Comparison of ENCODE assay signal across 10 mouse cellular contexts in genomic region chr1:185438841-185439580, GRCm38 (mm10). TPM values are rescaled to one million over a fixed set of nuclear protein-coding genes. Genes with fewer than 3 reads are reported as not detected.
DNase-seq lines count a peak whose midpoint lies in the region; ATAC-seq lines count a peak whose summit lies in the region.
"Had no signal": no experiment of that assay in that cellular context is flagged by ENCODE, and none has a peak within 500 bp of the region (broad histone marks: within the 10 kb centered on the region; RNA-seq: fewer than 3 reads in every experiment).

No protein-coding gene starts in this region.

- H3K36me3 ChIP-seq in midbrain, embryonic 14.5 days (ENCODE audit: control insufficient read depth, insufficient read depth, low read length), result no peaks in the 10 kb centered on the region
- H3K36me3 ChIP-seq in midbrain, embryonic 10.5 days, result no peaks in the 10 kb centered on the region
- H3K36me3 ChIP-seq: neural tube, embryonic 12.5 days had no signal

- no peak for ATAC-seq in midbrain, embryonic 14.5 days (ENCODE audit: low FRiP score, low TSS enrichment)

- no peaks in the 10 kb centered on the region for H3K27me3 ChIP-seq in midbrain, embryonic 14.5 days (ENCODE audit: control insufficient read depth, insufficient read depth, low read length)
- no peaks in the 10 kb centered on the region for H3K27me3 ChIP-seq in midbrain, embryonic 10.5 days (ENCODE audit: low read depth, poor library complexity, severe bottlenecking)
- H3K27me3 ChIP-seq: neural tube, embryonic 12.5 days had no signal

- H3K4me3 ChIP-seq in midbrain, embryonic 14.5 days (replicated peaks; ENCODE audit: low read depth, low read length), result no peak overlapping the region
- H3K4me3 ChIP-seq in midbrain, embryonic 10.5 days, result no peak overlapping the region
- H3K4me3 ChIP-seq: neural tube, embryonic 12.5 days had no signal

- H3K9me3 ChIP-seq in midbrain, embryonic 14.5 days (ENCODE audit: control insufficient read depth, low read length), result no peaks in the 10 kb centered on the region
- no peaks in the 10 kb centered on the region for H3K9me3 ChIP-seq in midbrain, embryonic 10.5 days (replicated peaks)
- H3K9me3 ChIP-seq: neural tube, embryonic 12.5 days had no signal

- 70% methylated on average over 9 of the region's 9 CpGs for WGBS in midbrain, embryonic 14.5 days
- 81% methylated on average over 9 of the region's 9 CpGs for WGBS in midbrain, embryonic 10.5 days

- no peaks in the 10 kb centered on the region for H3K4me1 ChIP-seq in midbrain, embryonic 14.5 days (ENCODE audit: control insufficient read depth, insufficient read depth, low read length)
- peaks cover 13% of the 10 kb centered on the region for H3K4me1 ChIP-seq in midbrain, embryonic 10.5 days

- DNase-seq in adrenal gland, postnatal 25 days, result peak; percentile 41
- no peak for DNase-seq in adrenal gland, adult (ENCODE audit: inconsistent age in 2 of 2, low spot score in 1 of 2)
- peak; percentile 77 for DNase-seq in midbrain, embryonic 14.5 days
- DNase-seq in midbrain, embryonic 10.5 days (ENCODE audit: low spot score), result no peak
- DNase-seq in layer of hippocampus, adult 11-12 months (ENCODE audit: low spot score), result peak; percentile 61
- peak; percentile 92 for DNase-seq in right cerebral cortex, postnatal 10 days (ENCODE audit: low spot score in 2 of 2)
- no peak for DNase-seq in urinary bladder, postnatal 10 days (ENCODE audit: low spot score)
- DNase-seq in spleen, postnatal 36 days (ENCODE audit: low spot score in 2 of 2), result no peak

- H3K4me2 ChIP-seq in midbrain, embryonic 14.5 days (ENCODE audit: low read length), result no peak overlapping the region
- H3K4me2 ChIP-seq: neural tube, embryonic 12.5 days had no signal

- peak overlapping the region; percentile 41; the same call in 1 of the 2 replicates for H3K27ac ChIP-seq in midbrain, embryonic 14.5 days (replicated peaks; ENCODE audit: low read depth, low read length)
- H3K27ac ChIP-seq in midbrain, embryonic 10.5 days (replicated peaks), result no peak overlapping the region
- H3K27ac ChIP-seq: neural tube, embryonic 12.5 days had no signal

- H3K9ac ChIP-seq in midbrain, embryonic 14.5 days (replicated peaks; ENCODE audit: low read length), result no peak overlapping the region
- H3K9ac ChIP-seq: neural tube, embryonic 12.5 days had no signal

RNA-seq across cellular contexts. Expression of gene Slc30a10, which starts 15.6 kb away (rescaled TPM):
- total RNA-seq in adrenal gland, postnatal 25 days (2021), result not detected in 2 replicates
- 4.6 and 5.7 TPM in 2 replicates for polyA plus RNA-seq in midbrain, embryonic 14.5 days (2014; fragmentation: Nextera tagmentation; extraction: Ambion mirVana)
- 1.3 and 1.4 TPM in 2 replicates for polyA plus RNA-seq in midbrain, embryonic 10.5 days (2016; fragmentation: Nextera tagmentation; extraction: Ambion mirVana)
- polyA plus RNA-seq: C2C12 had no signal

Comparison
In these comparisons a context has a peak if more than half of its experiments do, and no peak if none do; other contexts are left out.
1. DNase-seq: peak in adrenal gland, postnatal 25 days (single experiment), midbrain, embryonic 14.5 days (single experiment), layer of hippocampus, adult 11-12 months (single experiment) and right cerebral cortex, postnatal 10 days (2 of 2); none in adrenal gland, adult (0 of 2), midbrain, embryonic 10.5 days (single experiment), urinary bladder, postnatal 10 days (single experiment) and spleen, postnatal 36 days (0 of 2).